Mouse (Mus musculus): ENCODE data around the gene Gprin1. TPM values are rescaled to one million over a fixed set of nuclear protein-coding genes. Genes with fewer than 3 reads are reported as not detected.
A peak's percentile ranks its signal among the peaks of the same experiment; 100 is the strongest.

The Gprin1 gene
- polyA plus RNA-seq, 1 experiment from 2014 or later: not detected

GRCm38 (mm10) chr13:54783235-54783634 lies 33.6 kb upstream of the Gprin1 start:
- H3K4me2 ChIP-seq (ENCODE audit: low read depth, low read length): no peak overlapping the region
- no peaks in the 10 kb centered on the region for H3K36me3 ChIP-seq (replicated peaks; ENCODE audit: insufficient read depth, low read length)
- ATAC-seq: no peak
- no peak for DNase-seq
- TF ChIP-seq EP300 (IDR thresholded peaks at IDR 0.05; ENCODE audit: low read depth) (no peak), CTCF (IDR thresholded peaks at IDR 0.05; ENCODE audit: low read depth) (no peak)
- no peak overlapping the region for H3K27ac ChIP-seq (ENCODE audit: low read depth)
- 30% methylated on average over 2 of the region's 2 CpGs for WGBS (ENCODE audit: insufficient replicate concordance)
- H3K9ac ChIP-seq (replicated peaks): no peak overlapping the region
- no peaks in the 10 kb centered on the region for H3K4me1 ChIP-seq (ENCODE audit: insufficient read depth)
- H3K27me3 ChIP-seq (ENCODE audit: insufficient read depth, low read length): peaks cover 3% of the 10 kb centered on the region; the same call in 1 of the 2 replicates
- no peak overlapping the region for H3K4me3 ChIP-seq (ENCODE audit: low read depth, low read length)
- H3K9me3 ChIP-seq (ENCODE audit: low read length): no peaks in the 10 kb centered on the region

- H3K27ac ChIP-seq (ENCODE audit: low read depth): no peak overlapping the region
- no peak overlapping the region for H3K4me3 ChIP-seq (ENCODE audit: low read depth, low read length)
- 78% methylated on average over 3 of the region's 3 CpGs for WGBS (ENCODE audit: insufficient replicate concordance)
Observed at GRCm38 (mm10) chr13:54781086-54781485, 31.4 kb upstream of the Gprin1 start.

GRCm38 (mm10) chr13:54780592-54780991 lies 30.9 kb upstream of the Gprin1 start:
- 77% methylated on average over 3 of the region's 3 CpGs for WGBS (ENCODE audit: insufficient replicate concordance)
- Histone ChIP-seq H3K27ac (ENCODE audit: low read depth) (no peak overlapping the region), H3K9ac (replicated peaks) (no peak overlapping the region), H3K4me2 (ENCODE audit: low read depth, low read length) (no peak overlapping the region), H3K27me3 (ENCODE audit: insufficient read depth, low read length) (no peaks in the 10 kb centered on the region), H3K4me1 (ENCODE audit: insufficient read depth) (no peaks in the 10 kb centered on the region), H3K4me3 (ENCODE audit: low read depth, low read length) (no peak overlapping the region), H3K9me3 (ENCODE audit: low read length) (no peaks in the 10 kb centered on the region), H3K36me3 (replicated peaks; ENCODE audit: insufficient read depth, low read length) (no peaks in the 10 kb centered on the region)
- ATAC-seq (no peak), DNase-seq (no peak)
- TF ChIP-seq CTCF (IDR thresholded peaks at IDR 0.05; ENCODE audit: low read depth) (no peak), EP300 (IDR thresholded peaks at IDR 0.05; ENCODE audit: low read depth) (no peak)

More at GRCm38 (mm10) chr13:54781086-54781485, 31.4 kb upstream of the Gprin1 start:
- TF ChIP-seq EP300 (IDR thresholded peaks at IDR 0.05; ENCODE audit: low read depth) (no peak), CTCF (IDR thresholded peaks at IDR 0.05; ENCODE audit: low read depth) (no peak)
- no peaks in the 10 kb centered on the region for H3K36me3 ChIP-seq (replicated peaks; ENCODE audit: insufficient read depth, low read length)
- DNase-seq (no peak), ATAC-seq (no peak)
- H3K27me3 ChIP-seq (ENCODE audit: insufficient read depth, low read length): no peaks in the 10 kb centered on the region
- no peak overlapping the region for H3K9ac ChIP-seq (replicated peaks)
- H3K4me1 ChIP-seq (ENCODE audit: insufficient read depth): no peaks in the 10 kb centered on the region
- no peaks in the 10 kb centered on the region for H3K9me3 ChIP-seq (ENCODE audit: low read length)
- no peak overlapping the region for H3K4me2 ChIP-seq (ENCODE audit: low read depth, low read length)

GRCm38 (mm10) chr13:54767012-54767411 lies 17.3 kb upstream of the Gprin1 start:
- Histone ChIP-seq H3K36me3 (replicated peaks; ENCODE audit: insufficient read depth, low read length) (no peaks in the 10 kb centered on the region), H3K27ac (ENCODE audit: low read depth) (no peak overlapping the region), H3K4me3 (ENCODE audit: low read depth, low read length) (no peak overlapping the region), H3K4me2 (ENCODE audit: low read depth, low read length) (no peak overlapping the region), H3K27me3 (ENCODE audit: insufficient read depth, low read length) (peaks cover 39% of the 10 kb centered on the region), H3K9ac (replicated peaks) (no peak overlapping the region), H3K4me1 (ENCODE audit: insufficient read depth) (peaks cover 7% of the 10 kb centered on the region; the same call in 1 of the 2 replicates), H3K9me3 (ENCODE audit: low read length) (no peaks in the 10 kb centered on the region)
- ATAC-seq (no peak), DNase-seq (no peak)
- TF ChIP-seq CTCF (IDR thresholded peaks at IDR 0.05; ENCODE audit: low read depth) (no peak), EP300 (IDR thresholded peaks at IDR 0.05; ENCODE audit: low read depth) (no peak)
- 69% methylated on average over 4 of the region's 4 CpGs for WGBS (ENCODE audit: insufficient replicate concordance)

- ATAC-seq (no peak), DNase-seq (peak; percentile 58)
- Histone ChIP-seq H3K9ac (replicated peaks) (no peak within 1 kb of the TSS), H3K4me2 (ENCODE audit: low read depth, low read length) (peak within 1 kb of the TSS; percentile 45), H3K36me3 (replicated peaks; ENCODE audit: insufficient read depth, low read length) (no peaks in the 10 kb centered on the region), H3K27me3 (ENCODE audit: insufficient read depth, low read length) (peaks cover 39% of the 10 kb centered on the region), H3K9me3 (ENCODE audit: low read length) (no peaks in the 10 kb centered on the region), H3K4me3 (ENCODE audit: low read depth, low read length) (peak within 1 kb of the TSS; percentile 20; the same call in 1 of the 2 replicates), H3K27ac (ENCODE audit: low read depth) (no peak within 1 kb of the TSS), H3K4me1 (ENCODE audit: insufficient read depth) (peaks cover 7% of the 10 kb centered on the region; the same call in 1 of the 2 replicates)
- WGBS (ENCODE audit: insufficient replicate concordance): 3% methylated on average over 35 of the region's 35 CpGs
- no peak for TF ChIP-seq EP300 (IDR thresholded peaks at IDR 0.05; ENCODE audit: low read depth)
- peak; percentile 73 for TF ChIP-seq CTCF (IDR thresholded peaks at IDR 0.05; ENCODE audit: low read depth)
Observed at GRCm38 (mm10) chr13:54766192-54766768, 16.6 kb upstream of the Gprin1 start, which contains the start of gene Sncb. Gene Sncb (minus strand): TSS chr13:54766595.

GRCm38 (mm10) chr13:54765281-54766191 lies 15.9 kb upstream of the Gprin1 start:
- H3K27ac ChIP-seq (ENCODE audit: low read depth): no peak overlapping the region
- peaks cover 39% of the 10 kb centered on the region for H3K27me3 ChIP-seq (ENCODE audit: insufficient read depth, low read length)
- 6% methylated on average over 44 of the region's 44 CpGs for WGBS (ENCODE audit: insufficient replicate concordance)
- TF ChIP-seq CTCF (IDR thresholded peaks at IDR 0.05; ENCODE audit: low read depth) (no peak), EP300 (IDR thresholded peaks at IDR 0.05; ENCODE audit: low read depth) (no peak)
- peak overlapping the region; percentile 45 for H3K4me2 ChIP-seq (ENCODE audit: low read depth, low read length)
- no peaks in the 10 kb centered on the region for H3K9me3 ChIP-seq (ENCODE audit: low read length)
- peak overlapping the region; percentile 20; the same call in 1 of the 2 replicates for H3K4me3 ChIP-seq (ENCODE audit: low read depth, low read length)
- DNase-seq (no peak), ATAC-seq (no peak)
- H3K36me3 ChIP-seq (replicated peaks; ENCODE audit: insufficient read depth, low read length): no peaks in the 10 kb centered on the region
- no peak overlapping the region for H3K9ac ChIP-seq (replicated peaks)
- H3K4me1 ChIP-seq (ENCODE audit: insufficient read depth): peaks cover 7% of the 10 kb centered on the region; the same call in 1 of the 2 replicates
